Mouse (Mus musculus) liver, adult 2 months (tissue): ENCODE measurements at regions not wholly inside any gene's neighbourhood (a gene's known extent, or its start where the extent isn't known, plus 50 kb on each side); places are given as distances from the start of the nearest gene placed in this dataset.

ENCODE experiments used
- CTCF ChIP-seq: fragments of 200-500 bp; IDR thresholded peaks from 2 replicates; pipeline ENCODE4 v1.5.1; 2011; ENCODE audit warnings: low read depth, low read length, control low read depth
- POLR2A ChIP-seq: fragments of 200-500 bp; IDR thresholded peaks from 2 replicates; pipeline ENCODE4 v1.6.1; 2011; ENCODE audit warnings: low read length, control low read depth; ENCODE audit not compliant: insufficient read depth; ENCODE audit errors: extremely low read depth

DNA sequence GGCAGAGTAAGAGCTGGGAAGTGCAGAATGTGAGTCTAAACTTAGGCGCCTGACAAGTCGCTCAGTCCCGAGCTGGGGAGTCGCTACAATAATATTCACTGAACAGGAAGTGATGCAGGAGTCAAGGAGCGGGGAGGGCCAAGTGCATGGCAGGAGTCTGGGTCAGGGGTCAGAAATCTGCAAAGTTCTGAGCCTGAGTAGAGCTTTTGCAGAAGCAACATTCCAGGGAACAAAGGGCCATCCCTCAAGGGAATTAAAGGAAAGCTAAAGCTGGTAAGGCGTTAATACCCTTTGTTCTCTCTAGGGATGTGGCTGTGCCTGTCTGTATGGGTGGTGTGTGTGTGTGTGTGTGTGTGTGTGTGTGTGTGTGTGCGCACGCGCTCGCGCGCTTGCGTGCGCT is 52.7 kb upstream of the Gm9887 start:
- TF ChIP-seq POLR2A (no peak), CTCF (no peak)
